Mouse (Mus musculus) forebrain, embryonic 11.5 days (tissue): ENCODE data around the gene Slc25a25. TPM values are rescaled to one million over a fixed set of nuclear protein-coding genes. Genes with fewer than 3 reads are reported as not detected.

ENCODE experiments used
- ATAC-seq: fragments of 200-750 bp; cut with Nextera tagmentation; replicated peaks from 2 replicates; pipeline ENCODE4 v1.8.0; 2017; ENCODE audit warnings: moderate TSS enrichment; ENCODE audit not compliant: low FRiP score
- DNase-seq: peaks from one replicate; pipeline ENCODE4 v3.0.0-alpha.2; 2017; ENCODE audit warnings: low spot score
- H3K27ac ChIP-seq: fragments of 300-500 bp; sonication (generic); 2 replicates; pipeline ENCODE4 v1.5.1; 2014; ENCODE audit warnings: low read depth, low read length
- H3K27me3 ChIP-seq: fragments of 300-500 bp; sonication (generic); 2 replicates; pipeline ENCODE4 v1.6.1; 2014; ENCODE audit warnings: mild to moderate bottlenecking, low read length, mixed read lengths; ENCODE audit not compliant: control insufficient read depth, insufficient read depth
- H3K36me3 ChIP-seq: fragments of 300-500 bp; sonication (generic); 2 replicates; pipeline ENCODE4 v1.6.1; 2014; ENCODE audit warnings: mild to moderate bottlenecking, low read length, moderate library complexity, mixed read lengths; ENCODE audit not compliant: control insufficient read depth, insufficient read depth
- H3K4me1 ChIP-seq: fragments of 300-500 bp; sonication (generic); replicated peaks from 2 replicates; pipeline ENCODE4 v1.6.1; 2014; ENCODE audit warnings: low read length, mixed read lengths; ENCODE audit not compliant: control insufficient read depth, insufficient read depth
- H3K4me2 ChIP-seq: fragments of 300-500 bp; sonication (generic); 2 replicates; pipeline ENCODE4 v1.6.1; 2014; ENCODE audit warnings: low read depth, mild to moderate bottlenecking, low read length, moderate library complexity, mixed read lengths; ENCODE audit not compliant: severe bottlenecking
- H3K4me3 ChIP-seq: fragments of 300-500 bp; sonication (generic); 2 replicates; pipeline ENCODE4 v1.5.1; 2014; ENCODE audit warnings: low read depth, low read length
- H3K9ac ChIP-seq: fragments of 300-500 bp; sonication (generic); 2 replicates; pipeline ENCODE4 v1.6.1; 2014; ENCODE audit warnings: low read length
- H3K9me3 ChIP-seq: fragments of 300-500 bp; sonication (generic); 2 replicates; pipeline ENCODE4 v1.6.1; 2016; ENCODE audit warnings: low read length, mixed read lengths; ENCODE audit not compliant: control insufficient read depth
- WGBS: fragments of 180-500 bp; shearing (Covaris S2); extraction: QIAGEN DNeasy Blood & Tissue Kit; methylation state at CpG from one replicate; pipeline ENCODE4 v1.1.7; 2014; 5-methylcytosine and 5-hydroxymethylcytosine counted together
- polyA plus RNA-seq: library from polyadenylated mRNA; unstranded; fragments of >200 nt; fragmentation: Nextera tagmentation; extraction: Ambion mirVana; gene quantifications from 2 replicates; pipeline ENCODE4 v1.2.1, GENCODE M21; 2014

The Slc25a25 gene
- polyA plus RNA-seq, 1 experiment from 2014 or later: 25.9 TPM

GRCm38 (mm10) chr2:32420066-32420608 lies 31.1 kb downstream of the Slc25a25 start:
- H3K36me3 ChIP-seq: peaks cover 4% of the 10 kb centered on the region
- peaks cover 22% of the 10 kb centered on the region for H3K4me1 ChIP-seq
- no peaks in the 10 kb centered on the region for H3K27me3 ChIP-seq
- H3K27ac ChIP-seq: no peak overlapping the region
- WGBS: 86% methylated on average over 12 of the region's 12 CpGs
- no peaks in the 10 kb centered on the region for H3K9me3 ChIP-seq
- H3K9ac ChIP-seq: no peak overlapping the region
- no peak for DNase-seq
- no peak for ATAC-seq
- no peak overlapping the region for H3K4me3 ChIP-seq
- H3K4me2 ChIP-seq: no peak overlapping the region

GRCm38 (mm10) chr2:32419359-32419758 lies 31.9 kb downstream of the Slc25a25 start:
- no peak for ATAC-seq
- Histone ChIP-seq H3K36me3 (peaks cover 4% of the 10 kb centered on the region), H3K27me3 (no peaks in the 10 kb centered on the region), H3K4me1 (peaks cover 16% of the 10 kb centered on the region), H3K4me3 (no peak overlapping the region), H3K9ac (no peak overlapping the region), H3K9me3 (no peaks in the 10 kb centered on the region), H3K4me2 (no peak overlapping the region), H3K27ac (no peak overlapping the region)
- no peak for DNase-seq
- 93% methylated on average over 3 of the region's 3 CpGs for WGBS

- peaks cover 9% of the 10 kb centered on the region; the same call in 1 of the 2 replicates for H3K4me1 ChIP-seq
- H3K4me3 ChIP-seq: no peak overlapping the region
- H3K27ac ChIP-seq: no peak overlapping the region
- no peaks in the 10 kb centered on the region for H3K9me3 ChIP-seq
- no peak overlapping the region for H3K4me2 ChIP-seq
- peaks cover 4% of the 10 kb centered on the region for H3K36me3 ChIP-seq
- H3K9ac ChIP-seq: no peak overlapping the region
- no peak for ATAC-seq
- DNase-seq: no peak
- no peaks in the 10 kb centered on the region for H3K27me3 ChIP-seq
- WGBS: 83% methylated on average over 12 of the region's 12 CpGs
These were observed 32.7 kb downstream of the Slc25a25 start for GRCm38 (mm10) chr2:32418430-32419151.

- WGBS: 91% methylated on average over 8 of the region's 8 CpGs
- no peak overlapping the region for H3K27ac ChIP-seq
- H3K36me3 ChIP-seq: peaks cover 4% of the 10 kb centered on the region
- H3K4me1 ChIP-seq: no peaks in the 10 kb centered on the region; the same call in 1 of the 2 replicates
- no peak overlapping the region for H3K4me2 ChIP-seq
- no peaks in the 10 kb centered on the region for H3K27me3 ChIP-seq
- H3K4me3 ChIP-seq: no peak overlapping the region
- no peak for ATAC-seq
- no peak for DNase-seq
- H3K9me3 ChIP-seq: no peaks in the 10 kb centered on the region
- H3K9ac ChIP-seq: no peak overlapping the region
These were observed 33.8 kb downstream of the Slc25a25 start for GRCm38 (mm10) chr2:32417486-32417885.

GRCm38 (mm10) chr2:32416556-32416955 lies 34.7 kb downstream of the Slc25a25 start:
- no peaks in the 10 kb centered on the region for H3K9me3 ChIP-seq
- H3K27ac ChIP-seq: no peak overlapping the region
- ATAC-seq: no peak
- H3K4me2 ChIP-seq: no peak overlapping the region
- 90% methylated on average over 2 of the region's 2 CpGs for WGBS
- H3K27me3 ChIP-seq: no peaks in the 10 kb centered on the region
- no peak for DNase-seq
- H3K9ac ChIP-seq: no peak overlapping the region
- H3K36me3 ChIP-seq: peaks cover 4% of the 10 kb centered on the region
- H3K4me3 ChIP-seq: no peak overlapping the region
- no peaks in the 10 kb centered on the region for H3K4me1 ChIP-seq

- H3K36me3 ChIP-seq: peaks cover 4% of the 10 kb centered on the region
- DNase-seq: no peak
These were observed 35.4 kb downstream of the Slc25a25 start for GRCm38 (mm10) chr2:32415801-32416200.

GRCm38 (mm10) chr2:32413936-32414335 lies 37.3 kb downstream of the Slc25a25 start:
- Histone ChIP-seq H3K27ac (no peak overlapping the region), H3K27me3 (no peaks in the 10 kb centered on the region), H3K4me1 (no peaks in the 10 kb centered on the region), H3K4me3 (no peak overlapping the region), H3K4me2 (no peak overlapping the region), H3K9ac (no peak overlapping the region), H3K36me3 (peaks cover 4% of the 10 kb centered on the region), H3K9me3 (no peaks in the 10 kb centered on the region)
- ATAC-seq (no peak), DNase-seq (no peak)
- 73% methylated on average over 5 of the region's 5 CpGs for WGBS

More at GRCm38 (mm10) chr2:32415801-32416200, 35.4 kb downstream of the Slc25a25 start:
- no peaks in the 10 kb centered on the region for H3K4me1 ChIP-seq
- no peaks in the 10 kb centered on the region for H3K27me3 ChIP-seq
- no peak overlapping the region for H3K9ac ChIP-seq
- H3K4me3 ChIP-seq: no peak overlapping the region
- WGBS: 94% methylated on average over 12 of the region's 12 CpGs
- no peak for ATAC-seq
- H3K9me3 ChIP-seq: no peaks in the 10 kb centered on the region
- H3K27ac ChIP-seq: no peak overlapping the region
- no peak overlapping the region for H3K4me2 ChIP-seq

GRCm38 (mm10) chr2:32412742-32413531 lies 38.3 kb downstream of the Slc25a25 start:
- Histone ChIP-seq H3K4me2 (no peak overlapping the region), H3K9ac (no peak overlapping the region), H3K9me3 (no peaks in the 10 kb centered on the region), H3K4me3 (no peak overlapping the region), H3K36me3 (peaks cover 4% of the 10 kb centered on the region), H3K27me3 (no peaks in the 10 kb centered on the region), H3K27ac (no peak overlapping the region), H3K4me1 (no peaks in the 10 kb centered on the region)
- no peak for DNase-seq
- no peak for ATAC-seq
- WGBS: 98% methylated on average over 6 of the region's 6 CpGs
